Mouse (Mus musculus) midbrain, embryonic 11.5 days (tissue): ENCODE measurements around the gene Nudt21. TPM values are rescaled to one million over a fixed set of nuclear protein-coding genes. Genes with fewer than 3 reads are reported as not detected.

Experiments used
- ATAC-seq: fragments of 200-750 bp; cut with Nextera tagmentation; 2 replicates; pipeline ENCODE4 v1.8.0; 2017; ENCODE audit warnings: moderate TSS enrichment, moderate library complexity; ENCODE audit not compliant: low FRiP score
- DNase-seq: peaks from one replicate; pipeline ENCODE4 v3.0.0; 2015; ENCODE audit warnings: low spot score; ENCODE audit errors: missing footprints
- H3K27ac ChIP-seq: fragments of 300-500 bp; sonication (generic); 2 replicates; pipeline ENCODE4 v1.5.1; 2014; ENCODE audit warnings: low read depth, low read length
- H3K27me3 ChIP-seq: fragments of 300-500 bp; sonication (generic); 2 replicates; pipeline ENCODE4 v1.6.1; 2014; ENCODE audit warnings: mild to moderate bottlenecking, low read length, moderate library complexity, mixed read lengths; ENCODE audit not compliant: control insufficient read depth, insufficient read depth
- H3K36me3 ChIP-seq: fragments of 300-500 bp; sonication (generic); 2 replicates; pipeline ENCODE4 v1.6.1; 2014; ENCODE audit warnings: mild to moderate bottlenecking, low read length, moderate library complexity, mixed read lengths; ENCODE audit not compliant: control insufficient read depth, insufficient read depth
- H3K4me1 ChIP-seq: fragments of 300-500 bp; sonication (generic); 2 replicates; pipeline ENCODE4 v1.6.1; 2014; ENCODE audit warnings: low read length; ENCODE audit not compliant: control insufficient read depth, insufficient read depth
- H3K4me2 ChIP-seq: fragments of 300-500 bp; sonication (generic); 2 replicates; pipeline ENCODE4 v1.6.1; 2014; ENCODE audit warnings: mild to moderate bottlenecking, moderate library complexity
- H3K4me3 ChIP-seq: fragments of 300-500 bp; sonication (generic); 2 replicates; pipeline ENCODE4 v1.5.1; 2014; ENCODE audit warnings: low read depth, low read length
- H3K9ac ChIP-seq: fragments of 300-500 bp; sonication (generic); 2 replicates; pipeline ENCODE4 v1.6.1; 2014; ENCODE audit warnings: low read length
- H3K9me3 ChIP-seq: fragments of 300-500 bp; sonication (generic); 2 replicates; pipeline ENCODE4 v1.6.1; 2016; ENCODE audit warnings: low read length; ENCODE audit not compliant: control insufficient read depth
- WGBS: fragments of 180-500 bp; shearing (Covaris S2); extraction: QIAGEN DNeasy Blood & Tissue Kit; methylation state at CpG from one replicate; pipeline ENCODE4 v1.1.7; 2014; 5-methylcytosine and 5-hydroxymethylcytosine counted together
- polyA plus RNA-seq: library from polyadenylated mRNA; unstranded; fragments of >200 nt; fragmentation: Nextera tagmentation; extraction: Ambion mirVana; gene quantifications from 2 replicates; pipeline ENCODE4 v1.2.1, GENCODE M21; 2014

Gene Nudt21
- polyA plus RNA-seq, 1 experiment from 2014 or later, result 200 TPM

GRCm38 (mm10) chr8:93968293-93968692 is 68.5 kb downstream of the Nudt21 start:
- Histone ChIP-seq H3K9ac (no peak overlapping the region), H3K4me2 (no peak overlapping the region), H3K4me1 (no peaks in the 10 kb centered on the region), H3K4me3 (no peak overlapping the region), H3K27ac (no peak overlapping the region), H3K27me3 (no peaks in the 10 kb centered on the region), H3K36me3 (peaks cover 5% of the 10 kb centered on the region), H3K9me3 (no peaks in the 10 kb centered on the region)
- DNase-seq (no peak), ATAC-seq (no peak)
- 87% methylated on average over 6 of the region's 6 CpGs for WGBS

Other genes with a start within 250 kb of the Nudt21 start
- gene Gnao1, start 227.1 kb downstream of the Nudt21 start, polyA plus RNA-seq, result 32.1 and 35.1 TPM in 2 replicates
- gene Amfr, start 24.2 kb downstream of the Nudt21 start, polyA plus RNA-seq, result 56.8 and 64.7 TPM in 2 replicates
- gene Ogfod1, start 167 bp upstream of the Nudt21 start, polyA plus RNA-seq, result 11.1 and 11.6 TPM in 2 replicates
- gene Bbs2, start 61.9 kb upstream of the Nudt21 start, polyA plus RNA-seq, result 21.3 and 26.6 TPM in 2 replicates
- gene Mt4, start 100.2 kb upstream of the Nudt21 start, polyA plus RNA-seq, result not detected in 2 replicates
- 8.5 and 12.0 TPM in 2 replicates for gene Mt3, start 115.6 kb upstream of the Nudt21 start, polyA plus RNA-seq
- 22.9 and 29.8 TPM in 2 replicates for gene Mt2, start 135.6 kb upstream of the Nudt21 start, polyA plus RNA-seq
- gene Mt1, start 142.1 kb upstream of the Nudt21 start, polyA plus RNA-seq, result 87.0 and 94.1 TPM in 2 replicates
- 118 and 121 TPM in 2 replicates for gene Nup93, start 177.5 kb upstream of the Nudt21 start, polyA plus RNA-seq